Mouse (Mus musculus) cerebellum, postnatal 4 days (tissue): Measurements from ENCODE around the gene Wdfy4.

Experiments used
- DNase-seq, 2 experiments: peaks; one replicate each; pipeline ENCODE4 v3.0.0; 2022; ENCODE audit warnings: low spot score in 2 of 2, mixed read lengths in 1 of 2

Gene Wdfy4

DNA sequence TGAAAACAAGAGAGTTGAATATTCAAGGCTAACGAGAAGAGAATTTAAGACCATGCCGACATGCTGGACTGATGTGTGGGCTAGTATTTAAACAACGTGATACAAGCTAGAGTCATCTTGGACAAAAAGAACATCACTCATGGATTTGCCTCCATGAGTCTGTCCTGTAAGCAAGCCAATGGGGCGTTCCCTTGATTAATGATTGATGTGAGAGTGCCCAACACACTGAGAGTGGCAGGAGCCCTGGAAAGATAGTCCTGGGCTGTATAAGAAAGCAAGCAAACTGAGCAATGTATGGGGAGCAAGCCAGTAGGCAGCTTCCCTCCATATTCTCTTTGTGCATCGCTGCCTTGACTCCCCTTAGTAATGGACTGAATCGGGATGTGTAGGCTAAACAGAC is 106.7 kb downstream of the Wdfy4 start:
- DNase-seq, result no peak

DNA sequence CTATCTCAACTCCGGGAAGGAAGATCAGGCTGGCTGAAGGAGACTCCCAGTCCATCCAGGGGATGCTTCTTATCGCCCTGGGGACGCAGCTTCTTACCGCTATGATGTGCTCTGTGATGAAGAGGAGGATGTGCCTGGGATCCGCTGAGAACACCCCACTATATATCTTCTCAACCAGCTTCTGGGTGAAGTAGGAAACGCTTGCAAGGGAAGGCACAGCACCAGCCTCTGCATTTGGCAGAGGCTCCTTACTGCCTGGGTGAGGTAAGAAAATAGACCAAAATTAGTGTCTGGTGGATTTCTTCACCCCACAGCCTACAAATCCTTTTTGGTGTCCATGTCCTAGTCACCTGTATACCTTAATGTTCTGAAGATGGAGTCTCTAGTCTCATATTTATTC is 107.2 kb downstream of the Wdfy4 start:
- no peak for DNase-seq

DNA sequence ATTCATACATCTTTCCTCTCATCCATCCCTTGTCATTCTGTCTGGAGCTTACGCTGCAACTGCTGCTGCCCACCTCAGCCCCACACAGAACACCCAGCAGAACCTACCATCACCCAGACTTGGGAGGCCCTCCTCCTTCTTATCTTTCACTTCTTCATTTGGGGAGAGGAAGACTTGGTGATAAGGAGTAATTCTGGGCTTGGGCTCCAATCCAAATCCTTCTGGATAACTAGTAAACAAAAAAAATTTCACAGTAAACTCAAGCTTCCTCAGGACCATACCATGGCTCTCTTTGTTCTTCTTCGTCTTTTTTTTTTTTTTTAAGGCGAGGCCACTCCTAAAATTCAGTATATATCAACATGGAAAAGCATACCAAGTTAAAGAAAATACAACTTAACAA is 112.0 kb downstream of the Wdfy4 start:
- DNase-seq, result no peak

DNA sequence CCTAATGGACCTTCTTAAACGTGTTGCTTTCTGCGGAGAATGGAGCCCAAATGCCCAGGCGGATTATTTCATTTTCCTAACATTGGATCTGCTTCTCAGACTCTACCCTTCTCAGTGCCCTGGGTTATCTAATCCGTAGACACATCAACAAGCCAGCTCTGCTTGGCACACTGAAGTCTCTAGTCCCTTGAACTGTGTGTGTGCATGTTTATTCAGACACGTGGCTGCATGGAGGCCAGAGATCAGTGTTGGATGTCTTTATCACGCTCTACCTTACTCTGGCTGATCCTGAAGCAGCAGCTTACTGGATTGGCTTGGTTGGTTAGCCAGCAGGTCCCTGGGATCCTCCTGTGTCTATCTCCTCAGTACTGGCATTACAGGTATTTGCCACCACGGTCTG is 113.0 kb downstream of the Wdfy4 start:
- DNase-seq, result no peak

DNA sequence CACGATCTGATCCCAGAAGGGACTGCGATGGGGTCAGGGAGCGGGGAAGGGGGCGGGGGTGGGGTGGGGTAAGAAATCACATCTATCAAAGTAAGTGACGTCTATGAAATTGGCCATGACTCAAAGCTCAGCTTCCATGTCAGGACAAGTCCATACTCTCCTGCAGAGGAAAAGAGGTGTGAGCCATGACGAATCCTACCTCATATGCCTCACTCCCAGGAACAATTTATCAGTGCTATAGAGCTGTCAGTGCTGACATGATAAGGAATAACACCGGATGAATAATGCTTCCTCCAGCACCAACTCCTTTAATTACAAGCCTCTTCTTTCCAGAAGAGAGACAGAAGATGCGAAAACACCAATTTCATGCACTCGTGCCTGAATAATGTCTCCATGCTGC is 117.6 kb downstream of the Wdfy4 start:
- DNase-seq, result no peak

DNA sequence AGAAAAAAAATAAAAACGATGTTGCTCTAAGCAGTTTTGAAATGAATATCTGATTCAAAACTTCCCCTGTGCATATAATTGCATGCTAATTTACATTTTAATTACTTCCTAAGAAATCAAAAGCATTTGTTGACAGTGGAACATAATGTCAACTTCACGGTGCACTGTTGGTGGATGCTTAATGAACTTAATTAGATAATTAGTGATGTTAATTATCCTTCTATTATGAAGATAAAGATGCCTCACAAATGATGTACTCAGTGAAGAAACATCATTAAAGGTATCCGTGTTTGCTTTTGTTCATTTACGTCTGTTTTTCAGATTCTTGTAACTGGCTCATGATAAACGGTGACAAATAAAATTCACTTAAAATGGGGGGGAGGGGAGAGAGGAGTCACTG is 122.3 kb downstream of the Wdfy4 start:
- no peak for DNase-seq

DNA sequence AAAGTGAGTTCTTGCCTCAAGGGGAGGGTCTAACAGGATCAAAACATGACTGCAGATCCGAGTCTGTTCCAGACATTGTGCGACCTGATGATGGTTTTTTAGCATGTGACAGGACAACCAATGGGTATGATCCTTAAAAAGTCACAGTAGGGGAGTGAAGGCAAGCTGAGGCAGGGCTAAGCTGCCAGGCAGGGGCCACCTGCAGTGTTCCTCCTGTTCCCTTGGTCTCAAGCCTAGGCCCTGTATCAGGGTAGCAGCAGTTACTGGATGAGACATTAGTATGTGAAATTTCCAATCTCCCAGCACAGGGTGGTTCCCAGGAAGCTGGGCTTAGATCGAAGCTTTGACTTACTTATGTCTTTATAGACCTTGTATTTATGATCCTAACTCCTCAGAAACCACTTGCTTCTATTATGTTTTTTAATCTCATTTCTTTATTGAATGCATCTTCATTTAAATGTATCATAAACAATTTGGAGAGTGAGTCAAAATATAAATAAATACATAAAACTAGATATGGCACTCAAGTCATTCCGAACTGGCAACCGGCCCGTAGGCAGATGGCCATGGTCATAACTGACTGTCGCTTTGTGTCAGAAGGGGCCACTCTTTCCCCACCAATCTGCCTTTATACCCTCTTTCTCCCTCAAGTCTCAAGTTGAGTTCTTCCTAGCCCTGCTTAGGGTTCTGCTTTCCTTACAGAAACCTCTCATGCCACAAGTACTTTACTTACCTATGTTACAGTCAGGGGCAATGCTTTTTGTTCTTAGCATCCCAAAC is 126.2 kb downstream of the Wdfy4 start:
- peak in 1 of 2 experiments; percentile 26 for DNase-seq

DNA sequence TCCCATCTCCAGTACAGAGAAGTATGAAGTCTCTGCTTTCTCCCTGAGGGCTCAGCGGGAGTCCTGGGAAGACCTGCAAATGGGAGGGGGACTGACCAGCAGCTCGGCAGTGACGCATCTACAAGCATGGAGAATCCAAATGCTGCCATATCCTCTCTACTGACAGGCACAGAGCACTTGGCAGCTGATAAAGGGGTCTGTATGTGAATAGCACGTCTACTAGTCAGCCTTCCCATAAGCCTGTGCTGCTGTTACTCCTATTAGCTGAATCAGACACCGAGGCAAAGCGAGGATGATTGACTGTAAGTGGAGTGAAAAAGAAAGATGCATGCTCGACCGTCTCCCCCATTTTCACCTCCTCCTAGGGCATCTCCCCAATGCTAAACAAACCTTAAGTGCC is 131.9 kb downstream of the Wdfy4 start:
- no peak for DNase-seq

DNA sequence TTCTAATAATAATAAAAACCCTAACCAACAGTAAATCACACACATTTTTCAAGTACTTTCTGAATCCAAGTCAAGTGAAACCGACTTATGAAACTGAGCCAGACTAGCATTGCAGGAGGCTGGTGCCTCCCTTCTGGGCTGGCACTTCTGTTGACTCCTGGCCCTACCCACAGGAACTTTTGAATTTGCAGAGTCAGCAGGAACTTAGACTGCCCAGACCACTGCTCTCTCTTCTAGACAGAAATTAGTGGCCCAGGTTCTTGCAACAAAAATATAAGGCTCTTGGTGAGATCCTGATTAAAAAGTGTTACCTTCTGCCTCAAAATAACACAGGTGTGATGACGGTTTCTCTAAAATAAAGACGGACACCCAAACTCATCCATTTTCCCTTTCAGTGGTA is 140.1 kb downstream of the Wdfy4 start:
- DNase-seq, result no peak

DNA sequence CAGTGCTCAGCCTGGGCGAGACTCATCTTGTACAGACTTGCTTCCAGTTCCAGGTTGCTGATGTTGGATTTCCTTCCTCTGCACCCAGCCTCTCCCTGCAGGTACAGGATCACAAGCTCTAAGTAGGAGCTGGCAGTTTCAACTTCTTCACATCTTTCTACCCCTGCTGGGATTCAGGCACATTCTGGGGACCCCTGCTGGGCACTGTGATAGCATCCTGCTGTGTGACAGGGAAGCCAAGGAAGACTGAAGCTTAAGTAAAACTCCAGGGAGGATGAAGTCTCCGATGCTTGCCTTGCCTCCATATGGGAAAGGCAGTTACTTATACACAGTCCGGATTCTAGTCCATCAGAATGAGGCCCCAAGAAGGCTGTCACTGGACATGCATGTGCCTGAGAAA is 148.5 kb downstream of the Wdfy4 start:
- no peak for DNase-seq

DNA sequence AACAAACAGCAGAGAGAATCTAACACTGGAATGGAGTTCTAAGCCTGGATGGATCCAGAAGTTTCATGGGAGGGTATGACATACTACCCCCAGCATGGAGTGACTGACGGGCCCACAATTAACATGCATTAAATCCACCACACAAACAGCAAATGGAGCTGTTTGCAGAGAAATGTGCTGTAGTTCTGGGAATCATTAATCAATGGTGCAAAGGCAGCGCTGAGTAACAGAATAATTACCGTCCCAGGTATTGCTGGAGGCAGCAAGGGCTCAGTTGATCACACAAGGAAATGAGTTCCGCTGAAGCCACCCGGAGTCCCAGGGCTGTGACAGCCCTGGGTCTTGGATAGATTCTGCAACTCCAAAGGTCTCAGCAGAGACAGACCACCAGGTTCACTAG is 149.9 kb downstream of the Wdfy4 start:
- DNase-seq, result no peak

DNA sequence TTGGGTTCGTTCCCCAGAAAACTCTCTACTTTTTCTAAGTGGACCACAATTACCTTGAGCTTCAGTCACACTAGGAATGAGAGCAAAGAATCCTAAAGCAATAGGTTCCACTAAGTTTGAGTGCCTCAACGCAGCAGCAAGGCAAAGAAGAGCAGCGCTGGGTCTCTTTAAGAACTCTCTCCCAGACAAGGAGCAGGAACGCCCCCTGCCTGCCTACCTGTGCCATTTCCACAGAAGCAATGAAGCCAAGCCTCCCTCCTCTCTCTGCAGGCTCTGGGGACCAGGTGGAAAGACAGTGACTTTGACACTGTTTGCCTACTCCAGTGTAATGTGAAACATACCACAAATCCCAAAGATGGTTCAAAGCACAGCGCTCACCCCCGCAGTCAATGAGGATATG is 151.9 kb downstream of the Wdfy4 start:
- DNase-seq, result peak; percentile 29 to 38

DNA sequence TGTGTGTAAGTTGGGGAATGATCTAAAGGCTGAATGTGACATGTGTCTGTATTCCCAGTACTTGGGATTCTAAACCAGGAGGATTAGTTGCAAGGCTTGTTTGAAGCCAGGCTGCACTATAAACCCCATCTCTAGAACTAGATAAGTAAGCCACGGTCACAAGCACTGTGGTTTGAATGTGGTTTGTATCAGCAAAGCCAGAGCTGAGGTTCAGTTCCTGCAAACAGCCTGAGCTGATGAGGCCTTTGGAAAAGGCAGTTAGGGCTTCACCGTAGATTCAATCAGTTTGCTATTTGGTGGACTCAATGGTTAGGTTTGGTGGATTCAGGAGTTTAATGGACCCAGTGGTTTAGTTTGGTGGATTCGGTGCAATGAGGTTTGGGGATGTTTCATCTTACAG is 154.5 kb downstream of the Wdfy4 start:
- DNase-seq, result no peak

DNA sequence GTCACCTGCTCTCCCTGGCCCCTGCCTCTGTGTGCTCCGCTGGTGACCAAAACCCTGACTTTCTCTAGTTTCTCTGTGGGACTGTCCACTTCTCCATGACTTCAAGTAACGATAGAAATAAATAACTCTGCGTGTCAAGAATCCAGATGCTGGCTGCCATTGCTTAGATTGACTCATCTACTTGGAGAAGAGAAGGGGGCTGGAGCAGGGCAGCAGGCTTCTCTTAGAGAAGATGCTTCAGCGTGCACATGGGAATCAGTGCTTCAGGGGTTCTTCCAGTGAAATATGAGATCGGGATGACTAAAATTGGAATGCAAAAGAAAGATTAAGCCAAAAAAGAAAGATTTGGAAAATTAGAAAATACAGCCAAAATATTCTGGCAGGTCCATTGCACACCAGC is 165.7 kb downstream of the Wdfy4 start:
- DNase-seq, result no peak

DNA sequence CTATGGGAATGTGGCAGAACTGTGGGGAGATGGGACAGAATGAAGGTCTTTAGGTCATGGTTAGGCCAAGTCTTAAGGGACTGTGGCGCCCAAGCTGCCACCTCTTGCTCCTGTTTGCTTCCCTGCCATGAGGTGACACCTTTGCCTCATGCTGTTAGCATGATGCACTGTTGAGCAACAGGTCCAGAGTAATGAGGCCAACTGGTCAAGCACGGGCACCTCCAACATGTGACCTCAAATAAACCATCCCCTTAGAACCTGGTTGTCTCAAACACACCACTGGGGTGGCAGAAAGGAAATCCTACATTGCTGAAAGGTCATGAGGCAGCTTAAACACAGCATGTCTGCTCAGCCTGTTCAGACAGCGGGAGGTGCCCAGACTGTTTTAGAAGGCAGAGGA is 166.3 kb downstream of the Wdfy4 start:
- DNase-seq, result no peak

DNA sequence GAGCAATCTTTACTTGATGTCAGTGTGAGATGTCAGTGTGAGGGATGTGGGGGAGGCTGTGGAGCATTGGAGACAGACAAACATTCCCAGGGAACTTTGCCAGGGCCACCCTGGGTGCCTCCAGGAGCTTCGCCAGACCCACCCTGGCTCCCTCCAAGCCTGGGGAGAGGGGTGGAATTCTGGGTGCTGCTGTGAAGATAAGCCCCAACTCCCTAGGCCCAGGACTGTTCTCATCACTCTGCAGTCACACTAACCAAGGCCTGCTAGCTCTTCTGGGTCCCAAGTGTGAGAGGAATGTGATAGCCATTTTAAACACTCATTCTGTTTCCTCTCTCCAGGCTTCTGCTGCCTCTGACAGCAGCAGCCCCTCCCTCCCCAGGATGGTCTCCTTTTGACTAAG is 177.7 kb downstream of the Wdfy4 start:
- DNase-seq, result no peak

DNA sequence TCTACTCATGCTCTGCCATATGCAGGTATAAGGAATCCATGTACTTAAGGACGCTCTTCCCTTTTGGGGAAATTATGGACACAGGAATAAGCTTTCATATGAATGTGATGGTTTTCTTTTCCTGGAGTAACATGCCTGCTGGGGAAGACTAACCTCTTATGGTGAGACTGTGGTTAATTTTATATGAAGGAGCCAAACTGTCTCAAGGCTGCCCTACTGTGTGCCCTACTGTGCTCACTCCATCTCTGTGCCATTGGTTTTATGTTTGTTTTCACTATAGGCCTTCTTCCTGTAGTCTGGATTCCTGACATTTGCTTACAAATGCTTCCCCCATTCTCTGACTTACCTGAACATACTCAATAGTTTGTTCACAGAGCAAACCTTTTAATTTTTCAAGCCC is 180.2 kb downstream of the Wdfy4 start:
- no peak for DNase-seq

DNA sequence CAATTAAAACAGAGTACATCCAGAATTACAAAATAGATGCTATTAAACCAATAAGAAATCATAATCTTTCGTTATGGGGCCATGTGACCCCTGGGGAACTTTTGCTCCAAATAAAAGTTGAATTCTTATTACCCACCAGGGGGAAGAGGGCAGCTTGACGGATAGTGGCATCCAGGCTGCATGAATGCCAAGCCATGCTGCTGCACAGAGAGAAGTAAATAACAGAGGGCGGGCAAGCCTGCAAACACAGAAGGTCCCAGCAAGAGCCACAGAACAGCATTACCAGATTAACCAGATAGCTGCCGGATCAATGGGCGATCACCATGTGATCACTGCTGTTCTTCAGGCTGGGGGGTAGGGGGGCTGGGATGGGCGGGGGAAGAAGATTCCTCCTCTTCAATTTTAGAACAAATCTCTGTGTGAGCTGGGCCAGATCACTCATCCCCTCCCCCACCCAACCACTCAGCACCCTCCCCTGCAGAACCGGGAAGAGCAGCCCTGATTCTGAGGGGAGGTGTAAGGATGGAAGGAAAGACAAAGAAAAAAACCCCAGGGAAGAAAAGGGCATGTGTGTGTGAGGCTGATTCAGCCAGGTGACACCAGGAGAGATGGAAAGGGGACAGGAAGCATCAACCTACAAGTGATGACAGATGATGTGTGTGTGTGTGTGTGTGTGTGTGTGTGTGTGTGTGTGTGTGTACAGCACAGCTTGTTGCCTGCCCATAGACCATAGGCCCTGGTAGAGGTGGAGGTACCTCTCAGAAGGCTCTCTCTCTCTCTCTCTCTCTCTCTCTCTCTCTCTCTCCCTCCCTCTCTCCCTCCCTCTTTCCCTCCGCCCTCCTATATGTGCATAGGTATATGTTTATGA is 185.0 kb downstream of the Wdfy4 start:
- peak in 1 of 2 experiments; percentile 7 for DNase-seq

DNA sequence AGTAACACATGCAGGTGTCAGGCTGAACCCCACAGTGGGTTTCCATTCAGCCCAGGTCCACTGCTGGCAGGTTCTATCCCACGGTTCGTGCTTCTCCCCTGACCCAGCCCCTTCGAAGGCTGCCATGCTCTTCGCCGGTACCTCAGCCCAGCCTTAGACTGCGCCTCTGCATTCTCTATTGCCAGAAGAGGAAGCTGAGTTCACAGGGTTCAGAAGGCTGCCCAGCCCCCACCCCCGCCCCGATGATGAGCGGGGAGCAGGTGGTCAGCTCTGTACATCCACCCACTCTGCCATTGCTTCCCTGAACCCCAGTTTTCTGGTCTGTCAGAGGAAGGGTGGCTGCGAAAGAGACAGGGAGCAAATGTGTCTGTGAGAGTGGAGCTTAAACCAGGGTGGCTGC is 185.8 kb downstream of the Wdfy4 start:
- no peak for DNase-seq

DNA sequence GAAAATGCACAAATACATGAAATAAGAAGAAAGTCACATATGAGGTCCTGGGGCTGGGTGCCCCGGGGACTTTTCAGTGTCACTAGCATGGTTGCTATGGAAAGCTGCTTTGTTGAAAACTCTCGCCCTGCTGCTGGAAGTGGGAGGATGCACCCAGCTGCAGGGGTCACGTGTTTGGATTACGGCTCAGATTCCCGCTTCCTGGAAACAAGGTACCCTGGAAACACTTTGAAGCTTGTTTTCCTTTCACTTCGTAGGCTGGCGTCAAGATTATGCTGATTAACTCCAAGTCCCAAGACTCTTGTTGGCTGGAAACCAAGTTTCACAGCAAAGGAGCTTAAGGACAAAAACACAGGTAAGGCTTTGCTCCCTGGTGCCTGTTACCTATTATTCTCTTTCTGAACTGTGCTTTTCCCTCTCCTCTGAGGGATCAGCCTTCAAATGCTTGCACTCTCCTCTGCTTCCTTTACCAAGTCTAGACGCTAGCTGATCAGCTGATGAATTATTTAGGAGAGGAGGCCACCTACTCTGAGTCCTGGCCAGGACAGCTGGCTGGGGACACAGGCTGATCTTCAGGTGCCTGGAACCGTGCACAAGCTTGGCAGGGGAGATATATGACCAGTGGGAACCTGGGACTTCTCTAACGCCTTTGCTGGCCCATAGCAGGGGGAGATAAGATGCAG is 190.2 kb downstream of the Wdfy4 start:
- no peak for DNase-seq

DNA sequence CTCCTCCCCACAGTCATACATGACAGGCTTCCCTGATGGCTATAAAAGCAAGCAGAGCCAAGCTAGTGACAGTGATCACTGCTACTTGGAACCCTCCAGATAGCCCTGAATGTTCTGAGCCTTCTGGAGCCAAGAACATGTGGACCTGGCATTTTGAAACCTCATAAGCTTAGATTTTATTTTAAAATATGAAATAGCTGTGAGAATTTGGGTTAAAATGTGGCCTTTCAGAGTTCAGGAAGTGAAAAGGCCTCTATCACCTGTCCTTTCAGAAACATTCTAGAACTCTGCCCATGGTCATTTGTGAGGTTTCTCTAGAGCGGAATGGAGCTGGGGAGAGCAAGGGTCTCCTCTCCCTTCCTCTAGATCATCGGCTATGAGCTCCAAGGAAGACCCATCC is 194.2 kb downstream of the Wdfy4 start, which contains the start of gene Lrrc18:
Gene Lrrc18, plus strand, starts transcription at position 301 of the 400 bp plus-strand sequence.
- DNase-seq, result no peak

DNA sequence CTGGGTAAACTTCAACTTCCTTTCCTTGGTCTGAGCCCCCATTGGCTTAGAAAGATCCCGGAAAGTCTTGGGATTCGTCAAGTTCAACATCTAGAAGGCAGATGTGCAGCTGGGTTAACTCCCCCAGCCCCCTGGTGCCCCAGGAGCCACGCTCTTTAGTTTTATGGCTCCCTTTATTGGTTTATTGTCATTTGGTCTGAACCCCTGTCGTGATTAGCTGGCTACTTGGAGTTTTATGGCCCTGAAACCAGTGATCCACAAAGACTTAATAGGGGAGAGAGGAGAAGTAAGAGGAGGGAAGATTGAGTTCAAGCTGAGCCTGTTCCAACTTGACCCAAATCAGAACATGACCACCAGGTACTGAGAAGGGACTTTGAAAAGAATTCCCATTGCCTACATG is 198.6 kb downstream of the Wdfy4 start:
- DNase-seq, result no peak
